19 mouse cellular contexts compared by ENCODE assay signal in the genomic region with DNA sequence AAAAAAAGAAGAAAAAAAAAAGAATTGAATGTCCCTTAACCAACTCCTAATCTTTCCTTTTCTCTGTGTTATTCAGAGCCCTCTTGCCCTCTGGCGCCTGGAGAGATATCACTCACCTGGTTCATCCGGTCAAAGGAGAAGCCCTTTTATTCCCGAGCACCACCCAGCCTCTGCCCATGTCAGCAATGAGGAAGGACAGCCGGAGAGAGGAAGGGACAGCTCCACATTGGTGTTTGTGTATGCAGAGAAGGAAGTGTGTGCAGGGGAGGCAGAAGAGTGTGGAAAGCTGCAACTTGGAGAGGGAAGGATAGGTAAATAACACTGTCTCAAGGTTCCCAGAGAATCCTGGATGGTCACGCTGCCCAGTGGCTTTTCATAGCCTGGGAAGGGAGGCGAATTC. TPM values are rescaled to one million over a fixed set of nuclear protein-coding genes. Genes with fewer than 3 reads are reported as not detected.
A peak's percentile ranks its signal among the peaks of the same experiment; 100 is the strongest.
DNase-seq lines count a peak whose midpoint lies in the region; ATAC-seq lines count a peak whose summit lies in the region.
"Had no signal": no experiment of that assay in that cellular context is flagged by ENCODE, and none has a peak within 500 bp of the region (broad histone marks: within the 10 kb centered on the region; RNA-seq: fewer than 3 reads in every experiment).

No protein-coding gene starts in this region.

- ATAC-seq in heart, embryonic 12.5 days (ENCODE audit: insufficient number of reproducible peaks, low FRiP score), result no peak
- ATAC-seq in megakaryocyte, adult 5-6 weeks (ENCODE audit: poor library complexity, severe bottlenecking), result peak; percentile 65
- ATAC-seq in stomach, embryonic 16.5 days (ENCODE audit: insufficient read depth, low FRiP score), result peak; percentile 41; the same call in 1 of the 2 replicates
- ATAC-seq: activated CD4-positive, CD25-positive, alpha-beta regulatory T cell, adult 4 months; forebrain, embryonic 14.5 days; intestine, embryonic 15.5 days; Patski had no signal

- no peak overlapping the region for H3K4me3 ChIP-seq in heart, embryonic 12.5 days
- no peak overlapping the region for H3K4me3 ChIP-seq in stomach, embryonic 16.5 days (replicated peaks; ENCODE audit: low read length)
- H3K4me3 ChIP-seq: erythroblast, embryonic 14.5 days; intestine, embryonic 15.5 days; liver, embryonic 13.5 days had no signal

- H3K27ac ChIP-seq in heart, embryonic 12.5 days (ENCODE audit: poor library complexity, severe bottlenecking), result 0 out of 2 replicates have a peak overlapping the region, but pooled peaks have one; percentile 0
- H3K27ac ChIP-seq in stomach, embryonic 16.5 days (ENCODE audit: low read length), result peak overlapping the region; percentile 21; the same call in 1 of the 2 replicates
- H3K27ac ChIP-seq: intestine, embryonic 15.5 days; liver, embryonic 13.5 days; macrophage had no signal

- no peak overlapping the region for H3K9ac ChIP-seq in heart, embryonic 12.5 days
- H3K9ac ChIP-seq in stomach, embryonic 16.5 days (ENCODE audit: low read length), result no peak overlapping the region
- H3K9ac ChIP-seq: hindbrain, embryonic 14.5 days; intestine, embryonic 15.5 days; liver, embryonic 13.5 days had no signal

- 45% methylated on average over 6 of the region's 6 CpGs for WGBS in heart, embryonic 12.5 days
- WGBS in stomach, embryonic 16.5 days, result 42% methylated on average over 6 of the region's 6 CpGs

- H3K4me1 ChIP-seq in heart, embryonic 12.5 days (replicated peaks), result peaks cover 37% of the 10 kb centered on the region
- peaks cover 3% of the 10 kb centered on the region; the same call in 1 of the 2 replicates for H3K4me1 ChIP-seq in stomach, embryonic 16.5 days (ENCODE audit: control insufficient read depth, insufficient read depth, low read length)

- H3K9me3 ChIP-seq in heart, embryonic 12.5 days (replicated peaks), result no peaks in the 10 kb centered on the region
- H3K9me3 ChIP-seq in stomach, embryonic 16.5 days (replicated peaks; ENCODE audit: control insufficient read depth, low read length), result no peaks in the 10 kb centered on the region
- H3K9me3 ChIP-seq: intestine, embryonic 15.5 days; liver, embryonic 13.5 days had no signal

- 0 out of 2 replicates have a peak, but pooled peaks cover 5% of the 10 kb centered on the region for H3K27me3 ChIP-seq in heart, embryonic 12.5 days (replicated peaks)
- H3K27me3 ChIP-seq in stomach, embryonic 16.5 days (ENCODE audit: control insufficient read depth, insufficient read depth, low read length), result no peaks in the 10 kb centered on the region
- H3K27me3 ChIP-seq: intestine, embryonic 15.5 days; liver, embryonic 13.5 days; Patski had no signal

- H3K4me2 ChIP-seq in heart, embryonic 12.5 days, result no peak overlapping the region
- no peak overlapping the region for H3K4me2 ChIP-seq in stomach, embryonic 16.5 days (ENCODE audit: low read depth, low read length)
- H3K4me2 ChIP-seq: hindbrain, embryonic 14.5 days; intestine, embryonic 15.5 days; liver, embryonic 13.5 days had no signal

- H3K36me3 ChIP-seq in heart, embryonic 12.5 days, result no peaks in the 10 kb centered on the region
- H3K36me3 ChIP-seq in stomach, embryonic 16.5 days (ENCODE audit: control insufficient read depth, insufficient read depth, low read length), result no peaks in the 10 kb centered on the region
- H3K36me3 ChIP-seq: intestine, embryonic 15.5 days; liver, embryonic 13.5 days had no signal

- DNase-seq in heart, adult 8-10 months (ENCODE audit: low spot score), result no peak
- peak; percentile 21 for DNase-seq in kidney, postnatal 14 days
- no peak for DNase-seq in kidney, postnatal 10 days
- DNase-seq in urinary bladder, postnatal 36 days (ENCODE audit: low spot score in 2 of 2), result no peak
- DNase-seq: gastrocnemius, postnatal 36 days; liver, embryonic 13.5 days; midbrain, embryonic 14.5 days; thymus, adult 18-20 months had no signal

RNA-seq across cellular contexts. Expression of a gene that starts 54.2 kb away (rescaled TPM):
- polyA plus RNA-seq in heart, embryonic 12.5 days (2016; fragmentation: Nextera tagmentation; extraction: Ambion mirVana), result 14.3 and 14.7 TPM in 2 replicates
- 10 to 100 TPM; 15.6 to 18.2 (median 16.7) TPM for total RNA-seq in heart, adult 8-10 months (2022)
- 1.4 TPM in 1 of 2 replicates, not detected in the other for total RNA-seq in megakaryocyte, adult 5-6 weeks (2015)
- 0.18 and 1.5 TPM in 2 replicates for total RNA-seq in megakaryocyte, adult 5-6 weeks (2017)
- polyA plus RNA-seq in stomach, embryonic 16.5 days (2015; fragmentation: Nextera tagmentation; extraction: Ambion mirVana), result 15.6 and 16.2 TPM in 2 replicates
- total RNA-seq: neutrophil, adult 5-6 weeks had no signal
- polyA plus RNA-seq: activated CD4-positive, CD25-positive, alpha-beta regulatory T cell, adult 4 months had no signal

Comparison
In these comparisons a context has a peak if more than half of its experiments do, and no peak if none do; other contexts are left out.
1. RNA of a gene that starts 54.2 kb away (total RNA-seq): 15.6 to 18.2 TPM in heart, adult 8-10 months; 0.18 to 1.5 TPM in megakaryocyte, adult 5-6 weeks; every median in the first group is over 4 times any median in the second.